Mouse (Mus musculus): ENCODE measurements around the gene Larp4.

Gene Larp4

GRCm38 (mm10) chr15:100042048-100042400, 72.2 kb downstream of the Larp4 start:
- in situ Hi-C loops (cut with MboI; ENCODE audit: low pct_unique_long_range_greater_than_20kb in 1 of 2, low sequenced_read_pairs in 2 of 2, unreplicated experiment in 1 of 2) = loop anchor here (25.0 kb wide), 2 partner anchors 95 to 270 kb away; partner anchors contain the start of gene Mettl7a1 (in 1 of the 2)

DNA sequence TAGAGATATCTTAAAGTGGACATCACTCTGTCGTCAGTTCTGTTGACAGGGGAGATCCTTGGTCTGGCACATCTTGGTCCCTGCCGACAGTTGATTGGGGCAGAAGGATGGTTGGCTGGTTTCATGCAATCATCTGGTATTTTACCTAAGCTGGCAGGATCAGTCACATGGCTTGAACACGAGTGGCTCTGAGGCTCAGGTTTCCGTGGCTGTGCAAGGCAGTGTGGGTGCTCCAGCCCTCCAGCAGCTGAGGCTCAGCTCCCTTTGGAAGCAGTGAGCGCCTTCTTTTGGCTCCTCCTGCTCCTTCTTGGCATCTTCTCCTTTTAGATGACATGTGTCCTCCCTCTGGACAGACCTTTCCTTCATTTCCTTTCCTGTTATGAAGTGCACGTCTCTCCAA, 75.7 kb downstream of the Larp4 start:
- in situ Hi-C loops (cut with MboI; ENCODE audit: low pct_unique_long_range_greater_than_20kb in 1 of 2, low sequenced_read_pairs in 2 of 2, unreplicated experiment in 1 of 2) = loop anchor here (25.0 kb wide), 2 partner anchors 92 to 267 kb away; partner anchors contain the start of gene Mettl7a1 (in 1 of the 2)

- in situ Hi-C loops (cut with MboI; ENCODE audit: low pct_unique_long_range_greater_than_20kb in 1 of 2, low sequenced_read_pairs in 2 of 2, unreplicated experiment in 1 of 2) = loop anchor here (25.0 kb wide), 2 partner anchors 88 to 263 kb away; partner anchors contain the start of gene Mettl7a1 (in 1 of the 2)
Observed at GRCm38 (mm10) chr15:100049496-100050087, 79.7 kb downstream of the Larp4 start.

DNA sequence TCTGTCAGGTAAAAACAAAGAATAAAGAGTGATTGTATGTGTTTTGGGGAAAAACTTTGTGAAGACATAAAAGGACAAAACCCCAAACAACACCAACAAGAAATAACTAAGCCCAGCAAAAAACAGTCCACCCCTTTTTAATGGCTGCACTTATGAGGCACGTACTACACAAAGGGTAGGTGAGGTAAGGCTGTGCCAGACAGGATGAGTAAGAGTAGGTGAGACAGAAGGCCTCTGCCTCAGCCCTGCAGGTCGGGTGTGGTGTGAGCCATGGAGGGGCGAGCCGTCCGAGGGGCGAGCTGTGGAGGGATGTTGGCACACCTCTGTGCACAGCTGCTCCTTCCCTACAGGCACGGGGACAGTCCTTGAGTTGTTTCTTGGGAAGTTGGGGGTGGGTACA, 81.1 kb downstream of the Larp4 start:
- in situ Hi-C loops (cut with MboI; ENCODE audit: low pct_unique_long_range_greater_than_20kb in 1 of 2, low sequenced_read_pairs in 2 of 2, unreplicated experiment in 1 of 2) = no loop called here

GRCm38 (mm10) chr15:100052726-100053125, 82.9 kb downstream of the Larp4 start:
- in situ Hi-C loops (cut with MboI; ENCODE audit: low pct_unique_long_range_greater_than_20kb in 1 of 2, low sequenced_read_pairs in 2 of 2, unreplicated experiment in 1 of 2) = no loop called here

- in situ Hi-C loops (cut with MboI; ENCODE audit: low pct_unique_long_range_greater_than_20kb in 1 of 2, low sequenced_read_pairs in 2 of 2, unreplicated experiment in 1 of 2) = no loop called here
Observed at GRCm38 (mm10) chr15:100056397-100056908, 86.6 kb downstream of the Larp4 start.

- in situ Hi-C loops (cut with MboI; ENCODE audit: low pct_unique_long_range_greater_than_20kb in 1 of 2, low sequenced_read_pairs in 2 of 2, unreplicated experiment in 1 of 2) = no loop called here
Observed at GRCm38 (mm10) chr15:100057698-100058097, 87.8 kb downstream of the Larp4 start.

GRCm38 (mm10) chr15:100058143-100058542, 88.3 kb downstream of the Larp4 start:
- in situ Hi-C loops (cut with MboI; ENCODE audit: low pct_unique_long_range_greater_than_20kb in 1 of 2, low sequenced_read_pairs in 2 of 2, unreplicated experiment in 1 of 2) = no loop called here

DNA sequence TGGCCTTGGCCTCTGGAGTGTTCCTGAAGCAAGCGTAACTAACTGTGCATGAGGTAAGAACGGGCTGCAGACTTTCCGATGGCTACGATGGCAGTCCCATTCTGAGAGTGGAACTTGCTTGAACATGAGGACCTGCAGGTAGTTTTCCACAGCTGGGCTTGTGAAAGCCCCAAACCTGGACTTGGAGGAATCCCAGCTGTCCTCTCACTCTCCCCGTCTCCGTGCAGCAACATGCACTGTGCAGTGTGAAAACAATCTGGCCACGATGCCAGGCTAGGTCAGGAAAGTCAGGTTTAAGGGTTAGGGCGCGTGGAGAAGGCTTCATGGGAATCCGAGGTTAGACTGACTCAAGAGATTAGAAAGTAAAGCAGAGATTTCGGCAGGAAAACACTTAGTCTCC, 89.0 kb downstream of the Larp4 start:
- in situ Hi-C loops (cut with MboI; ENCODE audit: low pct_unique_long_range_greater_than_20kb in 1 of 2, low sequenced_read_pairs in 2 of 2, unreplicated experiment in 1 of 2) = no loop called here

GRCm38 (mm10) chr15:100059626-100060311, 89.9 kb downstream of the Larp4 start:
- in situ Hi-C loops (cut with MboI; ENCODE audit: low pct_unique_long_range_greater_than_20kb in 1 of 2, low sequenced_read_pairs in 2 of 2, unreplicated experiment in 1 of 2) = no loop called here

GRCm38 (mm10) chr15:100060513-100061140, 90.8 kb downstream of the Larp4 start:
- in situ Hi-C loops (cut with MboI; ENCODE audit: low pct_unique_long_range_greater_than_20kb in 1 of 2, low sequenced_read_pairs in 2 of 2, unreplicated experiment in 1 of 2) = no loop called here

- in situ Hi-C loops (cut with MboI; ENCODE audit: low pct_unique_long_range_greater_than_20kb in 1 of 2, low sequenced_read_pairs in 2 of 2, unreplicated experiment in 1 of 2) = no loop called here
Observed at GRCm38 (mm10) chr15:100061377-100061776, 91.5 kb downstream of the Larp4 start.

- in situ Hi-C loops (cut with MboI; ENCODE audit: low pct_unique_long_range_greater_than_20kb in 1 of 2, low sequenced_read_pairs in 2 of 2, unreplicated experiment in 1 of 2) = no loop called here
Observed at GRCm38 (mm10) chr15:100063229-100063773, 93.4 kb downstream of the Larp4 start.

Measured in mouse embryonic stem cell (cell line).